Mouse (Mus musculus): ENCODE measurements at regions not wholly inside any gene's neighbourhood (a gene's known extent, or its start where the extent isn't known, plus 50 kb on each side); places are given as distances from the start of the nearest gene placed in this dataset.

- 70% methylated on average over 2 of the region's 2 CpGs for WGBS
- H3K4me1 ChIP-seq (ENCODE audit: control insufficient read depth, insufficient read depth, insufficient read length) = no peaks in the 10 kb centered on the region
- no peak overlapping the region for H3K4me3 ChIP-seq (ENCODE audit: extremely low read depth, insufficient read depth, insufficient read length)
- H3K27me3 ChIP-seq (ENCODE audit: control insufficient read depth, insufficient read depth, low read length) = no peaks in the 10 kb centered on the region
- H3K36me3 ChIP-seq (ENCODE audit: control insufficient read depth, insufficient read depth, low read length) = no peaks in the 10 kb centered on the region
- TF ChIP-seq POLR2A (IDR thresholded peaks at IDR 0.05; ENCODE audit: low read depth, low read length) = no peak
- TF ChIP-seq CTCF (IDR thresholded peaks at IDR 0.05; ENCODE audit: extremely low read depth, insufficient read depth, insufficient read length, insufficient replicate concordance) = no peak
- no peak overlapping the region for H3K27ac ChIP-seq (ENCODE audit: insufficient read depth, low read length)
- DNase-seq (ENCODE audit: low read depth in 1 of 2, low spot score in 2 of 2) = no peak
These were observed 99.1 kb upstream of the Rbms1 start for GRCm38 (mm10) chr2:61062125-61062524.

DNA sequence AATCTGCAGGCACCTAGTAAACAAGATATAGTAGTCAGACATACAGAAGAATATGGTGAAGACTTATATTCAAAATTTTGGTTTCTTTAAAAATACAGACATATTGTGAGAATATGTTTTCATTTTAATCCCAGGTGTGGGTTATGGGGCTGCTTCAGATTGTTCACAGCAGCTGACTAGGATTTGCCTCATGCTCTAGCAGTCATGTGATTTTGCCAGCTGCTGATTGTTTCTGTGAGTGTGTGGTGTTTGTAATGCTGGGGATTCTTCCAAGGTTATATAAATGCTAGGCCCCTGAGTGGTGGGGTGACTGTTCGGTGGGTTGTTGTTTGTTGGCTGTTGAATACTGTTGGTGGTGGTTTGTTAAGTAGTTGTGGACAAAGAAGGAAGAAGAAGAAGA, 97.9 kb upstream of the Rbms1 start:
- TF ChIP-seq POLR2A (IDR thresholded peaks at IDR 0.05; ENCODE audit: low read depth, low read length) (no peak), CTCF (IDR thresholded peaks at IDR 0.05; ENCODE audit: extremely low read depth, insufficient read depth, insufficient read length, insufficient replicate concordance) (no peak)
- Histone ChIP-seq H3K4me3 (ENCODE audit: extremely low read depth, insufficient read depth, insufficient read length) (no peak overlapping the region), H3K36me3 (ENCODE audit: control insufficient read depth, insufficient read depth, low read length) (no peaks in the 10 kb centered on the region), H3K4me1 (ENCODE audit: control insufficient read depth, insufficient read depth, insufficient read length) (no peaks in the 10 kb centered on the region), H3K27ac (ENCODE audit: insufficient read depth, low read length) (no peak overlapping the region), H3K27me3 (ENCODE audit: control insufficient read depth, insufficient read depth, low read length) (no peaks in the 10 kb centered on the region)
- no peak for DNase-seq (ENCODE audit: low read depth in 1 of 2, low spot score in 2 of 2)
- WGBS = 81% methylated on average over 1 of the region's 1 CpGs

GRCm38 (mm10) chr2:61058545-61059235, 95.7 kb upstream of the Rbms1 start:
- no peaks in the 10 kb centered on the region for H3K36me3 ChIP-seq (ENCODE audit: control insufficient read depth, insufficient read depth, low read length)
- H3K4me3 ChIP-seq (ENCODE audit: extremely low read depth, insufficient read depth, insufficient read length) = no peak overlapping the region
- 78% methylated on average over 6 of the region's 6 CpGs for WGBS
- no peak overlapping the region for H3K27ac ChIP-seq (ENCODE audit: insufficient read depth, low read length)
- no peak for DNase-seq (ENCODE audit: low read depth in 1 of 2, low spot score in 2 of 2)
- no peak for TF ChIP-seq CTCF (IDR thresholded peaks at IDR 0.05; ENCODE audit: extremely low read depth, insufficient read depth, insufficient read length, insufficient replicate concordance)
- no peaks in the 10 kb centered on the region for H3K4me1 ChIP-seq (ENCODE audit: control insufficient read depth, insufficient read depth, insufficient read length)
- H3K27me3 ChIP-seq (ENCODE audit: control insufficient read depth, insufficient read depth, low read length) = no peaks in the 10 kb centered on the region

DNA sequence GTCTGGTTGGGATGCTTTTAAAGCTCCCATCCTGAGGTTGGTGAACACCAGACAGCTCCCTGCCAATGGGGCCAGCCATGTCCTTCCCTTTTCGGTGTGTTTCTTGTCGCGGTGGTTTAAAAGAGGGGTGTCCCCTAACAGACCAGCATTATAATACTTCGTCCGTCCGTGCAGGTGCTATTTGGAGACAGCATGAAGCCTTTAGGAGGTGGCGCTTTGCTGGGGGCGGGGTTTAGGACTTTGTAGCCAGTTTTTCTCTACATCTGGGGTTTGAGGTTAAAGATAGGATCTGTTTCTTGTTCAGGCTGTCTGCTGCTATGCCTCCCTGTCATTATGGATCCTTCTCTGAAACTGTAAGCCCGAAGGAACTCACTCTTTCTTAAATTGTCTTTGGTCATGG, 89.3 kb upstream of the Rbms1 start:
- Histone ChIP-seq H3K4me1 (ENCODE audit: control insufficient read depth, insufficient read depth, insufficient read length) (no peaks in the 10 kb centered on the region; the same call in 1 of the 2 replicates), H3K27me3 (ENCODE audit: control insufficient read depth, insufficient read depth, low read length) (no peaks in the 10 kb centered on the region), H3K4me3 (ENCODE audit: extremely low read depth, insufficient read depth, insufficient read length) (no peak overlapping the region), H3K27ac (ENCODE audit: insufficient read depth, low read length) (no peak overlapping the region), H3K36me3 (ENCODE audit: control insufficient read depth, insufficient read depth, low read length) (no peaks in the 10 kb centered on the region)
- no peak for TF ChIP-seq POLR2A (IDR thresholded peaks at IDR 0.05; ENCODE audit: low read depth, low read length)
- no peak for TF ChIP-seq CTCF (IDR thresholded peaks at IDR 0.05; ENCODE audit: extremely low read depth, insufficient read depth, insufficient read length, insufficient replicate concordance)
- 53% methylated on average over 9 of the region's 9 CpGs for WGBS
- no peak for DNase-seq (ENCODE audit: low read depth in 1 of 2, low spot score in 2 of 2)

DNA sequence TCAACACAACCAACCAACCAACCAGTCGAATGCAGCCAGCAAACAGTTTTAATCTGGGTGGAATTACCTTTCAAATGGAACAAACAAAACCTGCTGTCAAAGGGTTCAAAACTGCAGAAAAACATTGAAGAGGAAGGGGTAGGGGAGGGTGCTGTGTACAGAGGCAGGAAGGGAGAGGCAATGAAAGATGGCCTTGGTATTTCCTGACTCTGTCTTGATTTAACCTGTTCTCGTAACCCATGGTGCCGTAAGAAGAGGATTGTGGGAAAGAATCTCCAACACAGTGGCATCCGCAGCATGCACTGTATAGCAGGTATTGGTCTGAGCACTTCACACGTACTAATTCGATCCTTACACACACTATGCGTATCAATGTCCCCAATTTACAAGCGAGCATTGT, 88.8 kb upstream of the Rbms1 start:
- Histone ChIP-seq H3K27ac (ENCODE audit: insufficient read depth, low read length) (no peak overlapping the region), H3K36me3 (ENCODE audit: control insufficient read depth, insufficient read depth, low read length) (no peaks in the 10 kb centered on the region), H3K27me3 (ENCODE audit: control insufficient read depth, insufficient read depth, low read length) (no peaks in the 10 kb centered on the region), H3K4me1 (ENCODE audit: control insufficient read depth, insufficient read depth, insufficient read length) (no peaks in the 10 kb centered on the region; the same call in 1 of the 2 replicates), H3K4me3 (ENCODE audit: extremely low read depth, insufficient read depth, insufficient read length) (no peak overlapping the region)
- DNase-seq (ENCODE audit: low read depth in 1 of 2, low spot score in 2 of 2) = no peak
- TF ChIP-seq CTCF (IDR thresholded peaks at IDR 0.05; ENCODE audit: extremely low read depth, insufficient read depth, insufficient read length, insufficient replicate concordance) (no peak), POLR2A (IDR thresholded peaks at IDR 0.05; ENCODE audit: low read depth, low read length) (no peak)
- WGBS = 83% methylated on average over 8 of the region's 8 CpGs

DNA sequence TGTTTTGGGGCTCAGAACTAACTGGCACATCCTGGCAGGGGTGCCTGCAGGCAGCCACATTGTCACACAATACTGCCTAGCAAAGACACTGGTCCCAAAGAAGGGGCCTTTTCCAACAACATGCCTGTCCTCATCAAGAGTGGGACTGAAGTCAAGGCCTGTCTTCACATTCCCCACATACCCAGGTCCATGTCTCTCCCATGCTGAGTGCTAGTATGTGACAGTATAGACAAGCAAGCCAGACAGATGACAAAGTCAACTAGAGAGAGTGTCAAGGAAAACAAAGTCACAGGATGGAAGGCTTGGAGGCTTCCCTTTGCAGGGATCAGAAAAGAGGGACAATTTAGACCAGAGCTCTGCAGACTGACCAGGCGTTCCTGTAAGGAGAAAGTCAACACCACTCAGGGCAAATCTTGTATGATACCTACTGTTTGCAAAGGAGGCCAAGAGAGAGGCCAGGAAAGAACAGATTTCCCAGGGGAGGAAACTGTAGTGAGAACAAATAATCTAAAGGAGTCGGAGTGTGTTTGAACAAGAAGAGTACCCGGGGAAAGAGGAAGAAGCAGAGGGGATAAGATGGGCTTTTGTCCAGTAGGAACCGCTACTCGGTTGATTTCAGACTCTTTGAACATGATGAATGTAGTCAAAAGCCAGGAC, 83.2 kb upstream of the Rbms1 start:
- DNase-seq (ENCODE audit: low read depth in 1 of 2, low spot score in 2 of 2) = no peak
- Histone ChIP-seq H3K36me3 (ENCODE audit: control insufficient read depth, insufficient read depth, low read length) (no peaks in the 10 kb centered on the region), H3K27ac (ENCODE audit: insufficient read depth, low read length) (no peak overlapping the region), H3K4me3 (ENCODE audit: extremely low read depth, insufficient read depth, insufficient read length) (no peak overlapping the region), H3K4me1 (ENCODE audit: control insufficient read depth, insufficient read depth, insufficient read length) (no peaks in the 10 kb centered on the region), H3K27me3 (ENCODE audit: control insufficient read depth, insufficient read depth, low read length) (no peaks in the 10 kb centered on the region)
- TF ChIP-seq CTCF (IDR thresholded peaks at IDR 0.05; ENCODE audit: extremely low read depth, insufficient read depth, insufficient read length, insufficient replicate concordance) (no peak), POLR2A (IDR thresholded peaks at IDR 0.05; ENCODE audit: low read depth, low read length) (no peak)
- 75% methylated on average over 5 of the region's 5 CpGs for WGBS

DNA sequence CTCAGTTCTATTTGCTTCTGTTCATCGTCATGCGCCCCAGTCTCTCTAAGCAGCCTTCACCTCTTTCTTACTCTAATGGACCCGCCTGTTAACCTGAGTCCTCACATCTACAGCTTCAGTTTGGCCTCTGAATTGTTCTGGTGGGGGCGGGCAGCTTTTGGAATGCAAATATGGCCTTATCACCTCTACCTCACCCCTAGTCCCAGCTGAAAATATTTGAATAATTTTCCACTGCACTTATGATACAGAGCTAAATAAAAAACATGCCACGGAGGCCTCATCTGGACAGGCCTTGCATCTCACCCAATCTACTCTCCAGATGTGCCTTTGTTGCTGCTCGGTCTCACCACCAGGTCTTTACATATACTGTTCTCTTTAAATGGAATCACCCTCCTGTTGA, 82.5 kb upstream of the Rbms1 start:
- 88% methylated on average over 6 of the region's 6 CpGs for whole genome bisulfite sequencing
- Histone ChIP-seq H3K27me3 (ENCODE audit: control insufficient read depth, insufficient read depth, low read length) (no peaks in the 10 kb centered on the region), H3K36me3 (ENCODE audit: control insufficient read depth, insufficient read depth, low read length) (no peaks in the 10 kb centered on the region), H3K27ac (ENCODE audit: insufficient read depth, low read length) (no peak overlapping the region), H3K4me3 (ENCODE audit: extremely low read depth, insufficient read depth, insufficient read length) (no peak overlapping the region), H3K4me1 (ENCODE audit: control insufficient read depth, insufficient read depth, insufficient read length) (no peaks in the 10 kb centered on the region)
- no peak for DNase-seq (ENCODE audit: low read depth in 1 of 2, low spot score in 2 of 2)
- TF ChIP-seq POLR2A (IDR thresholded peaks at IDR 0.05; ENCODE audit: low read depth, low read length) (no peak), CTCF (IDR thresholded peaks at IDR 0.05; ENCODE audit: extremely low read depth, insufficient read depth, insufficient read length, insufficient replicate concordance) (no peak)
